Mouse (Mus musculus) bone marrow macrophage, adult 2 months (primary cell): ENCODE measurements around the gene B4galt2.

Experiments
- CTCF ChIP-seq: IDR thresholded peaks from 2 replicates; pipeline ENCODE4 v1.5.1; 2012; ENCODE audit warnings: low read depth, mild to moderate bottlenecking, low read length, moderate library complexity
- POLR2A ChIP-seq: IDR thresholded peaks from 2 replicates; pipeline ENCODE4 v1.6.1; 2012; ENCODE audit warnings: mild to moderate bottlenecking, low read depth, low read length, borderline replicate concordance

- TF ChIP-seq CTCF = no peak
- no peak for TF ChIP-seq POLR2A
Measured at GRCm38 (mm10) chr4:117917402-117917801, 34.1 kb upstream of the B4galt2 start.
